Mouse (Mus musculus) liver, embryonic 14.5 days (tissue): Measurements from ENCODE around the gene Pan3.

ENCODE experiments used
- CTCF ChIP-seq: IDR thresholded peaks from 2 replicates; pipeline ENCODE4 v1.5.1; 2016; ENCODE audit warnings: antibody characterized with exemption, low read depth, control low read depth
- EP300 ChIP-seq: IDR thresholded peaks from 2 replicates; pipeline ENCODE4 v1.6.1; 2016; ENCODE audit warnings: antibody characterized with exemption, low read depth

- TF ChIP-seq EP300 (peak; percentile 58), CTCF (no peak)
Measured at GRCm38 (mm10) chr5:147426048-147426805, 3.7 kb upstream of the Pan3 start.
